In genomic region chr4:108798083-108798830, GRCm38 (mm10) we compare ENCODE assay signal across 9 mouse cellular contexts. TPM values are rescaled to one million over a fixed set of nuclear protein-coding genes. Genes with fewer than 3 reads are reported as not detected.
A peak's percentile ranks its signal among the peaks of the same experiment; 100 is the strongest.
DNase-seq lines count a peak whose midpoint lies in the region; ATAC-seq and TF ChIP-seq lines count a peak whose summit lies in the region.
"Had no signal": no experiment of that assay in that cellular context is flagged by ENCODE, and none has a peak within 500 bp of the region (broad histone marks: within the 10 kb centered on the region; RNA-seq: fewer than 3 reads in every experiment).

No protein-coding gene starts in this region.

- no peak overlapping the region for H3K4me3 ChIP-seq in midbrain, embryonic 10.5 days
- H3K4me3 ChIP-seq in midbrain, embryonic 15.5 days = no peak overlapping the region
- H3K4me3 ChIP-seq in midbrain, postnatal 0 days (ENCODE audit: low read depth, low read length) = no peak overlapping the region
- H3K4me3 ChIP-seq: embryonic facial prominence, embryonic 15.5 days had no signal

- H3K9ac ChIP-seq in midbrain, embryonic 15.5 days = no peak overlapping the region
- H3K9ac ChIP-seq in midbrain, postnatal 0 days (replicated peaks; ENCODE audit: low read length, poor library complexity, severe bottlenecking) = no peak overlapping the region
- H3K9ac ChIP-seq: embryonic facial prominence, embryonic 15.5 days had no signal

- no peak overlapping the region for H3K4me2 ChIP-seq in midbrain, embryonic 15.5 days
- no peak overlapping the region for H3K4me2 ChIP-seq in midbrain, postnatal 0 days (ENCODE audit: low read depth, low read length, poor library complexity, severe bottlenecking)
- H3K4me2 ChIP-seq: embryonic facial prominence, embryonic 15.5 days had no signal

- H3K4me1 ChIP-seq in midbrain, embryonic 10.5 days = no peaks in the 10 kb centered on the region
- H3K4me1 ChIP-seq in midbrain, embryonic 15.5 days = no peaks in the 10 kb centered on the region
- H3K4me1 ChIP-seq in midbrain, postnatal 0 days (ENCODE audit: insufficient read depth, low read length) = no peaks in the 10 kb centered on the region

- 56% methylated on average over 2 of the region's 2 CpGs for WGBS in midbrain, embryonic 10.5 days
- WGBS in midbrain, embryonic 15.5 days = 54% methylated on average over 2 of the region's 2 CpGs
- WGBS in midbrain, postnatal 0 days = 65% methylated on average over 2 of the region's 2 CpGs

- DNase-seq in midbrain, embryonic 10.5 days (ENCODE audit: low spot score) = peak; percentile 43
- DNase-seq in adrenal gland, adult 8-10 months = peak; percentile 47
- DNase-seq in embryo, embryonic 9.5 days (ENCODE audit: extremely low spot score) = peak; percentile 46
- peak; percentile 37 to 54 for DNase-seq in layer of hippocampus, postnatal 36 days
- DNase-seq in midbrain, postnatal 0 days (ENCODE audit: low spot score) = peak; percentile 67
- peak; percentile 89 for DNase-seq in testis, postnatal 10 days (ENCODE audit: low spot score)

- H3K27ac ChIP-seq in midbrain, embryonic 10.5 days (replicated peaks) = no peak overlapping the region
- no peak overlapping the region for H3K27ac ChIP-seq in midbrain, embryonic 15.5 days
- no peak overlapping the region for H3K27ac ChIP-seq in midbrain, postnatal 0 days (ENCODE audit: low read depth, low read length)
- H3K27ac ChIP-seq: embryonic facial prominence, embryonic 15.5 days had no signal

- H3K36me3 ChIP-seq in midbrain, embryonic 10.5 days = no peaks in the 10 kb centered on the region
- no peaks in the 10 kb centered on the region for H3K36me3 ChIP-seq in midbrain, embryonic 15.5 days (replicated peaks)
- no peaks in the 10 kb centered on the region for H3K36me3 ChIP-seq in midbrain, postnatal 0 days (ENCODE audit: insufficient read depth, low read length)
- H3K36me3 ChIP-seq: embryonic facial prominence, embryonic 15.5 days had no signal

- TF ChIP-seq CTCF in midbrain, postnatal 0 days (IDR thresholded peaks at IDR 0.05) = peak; percentile 76

- ATAC-seq in midbrain, embryonic 15.5 days (replicated peaks) = no peak
- ATAC-seq in hematopoietic stem cell, adult 5-6 weeks (replicated peaks in 1 of 2; ENCODE audit: insufficient read depth in 1 of 2, low FRiP score in 2 of 2, low TSS enrichment in 1 of 2, low read depth in 1 of 2, poor library complexity in 2 of 2, severe bottlenecking in 2 of 2) = peak; percentile 53 to 76; a peak in 1 of 4 replicates
- no peak for ATAC-seq in midbrain, postnatal 0 days (ENCODE audit: low FRiP score)

- H3K9me3 ChIP-seq in midbrain, embryonic 10.5 days (replicated peaks) = no peaks in the 10 kb centered on the region
- H3K9me3 ChIP-seq in midbrain, embryonic 15.5 days = no peaks in the 10 kb centered on the region
- H3K9me3 ChIP-seq in midbrain, postnatal 0 days (ENCODE audit: low read length) = no peaks in the 10 kb centered on the region
- H3K9me3 ChIP-seq: embryonic facial prominence, embryonic 15.5 days had no signal

- no peaks in the 10 kb centered on the region for H3K27me3 ChIP-seq in midbrain, embryonic 10.5 days (ENCODE audit: low read depth, poor library complexity, severe bottlenecking)
- no peaks in the 10 kb centered on the region for H3K27me3 ChIP-seq in midbrain, embryonic 15.5 days (replicated peaks)
- no peaks in the 10 kb centered on the region for H3K27me3 ChIP-seq in midbrain, postnatal 0 days (ENCODE audit: insufficient read depth, low read length)
- H3K27me3 ChIP-seq: embryonic facial prominence, embryonic 15.5 days had no signal

RNA-seq across cellular contexts. Expression of gene Zfyve9, which starts 17.7 kb away (rescaled TPM):
- polyA plus RNA-seq in midbrain, embryonic 10.5 days (2016; fragmentation: Nextera tagmentation; extraction: Ambion mirVana) = 3.9 and 4.5 TPM in 2 replicates
- 6.4 TPM in 2 replicates for polyA plus RNA-seq in midbrain, embryonic 15.5 days (2015; fragmentation: Nextera tagmentation; extraction: Ambion mirVana)
- total RNA-seq in adrenal gland, adult 8-10 months (2022) = 10 to 100 TPM; 29.0 to 35.6 (median 34.1) TPM
- total RNA-seq in hematopoietic stem cell, adult 5-6 weeks (2017) = 1.9 and 3.2 TPM in 2 replicates
- 10 to 100 TPM; 53.4 to 55.7 TPM for total RNA-seq in layer of hippocampus, postnatal 36 days (2021)
- total RNA-seq in midbrain, postnatal 0 days (2014; rRNA removed) = 29.9 and 36.0 TPM in 2 replicates
- 7.2 and 9.1 TPM in 2 replicates for polyA plus RNA-seq in midbrain, postnatal 0 days (2015; fragmentation: Nextera tagmentation; extraction: Ambion mirVana)

RNA-seq across cellular contexts. Expression of gene Btf3l4, which starts 35.2 kb away (rescaled TPM):
- 213 and 242 TPM in 2 replicates for polyA plus RNA-seq in midbrain, embryonic 10.5 days (2016; fragmentation: Nextera tagmentation; extraction: Ambion mirVana)
- 167 and 179 TPM in 2 replicates for polyA plus RNA-seq in midbrain, embryonic 15.5 days (2015; fragmentation: Nextera tagmentation; extraction: Ambion mirVana)
- 100 to 1,000 TPM; 127 to 133 (median 131) TPM for total RNA-seq in adrenal gland, adult 8-10 months (2022)
- total RNA-seq in hematopoietic stem cell, adult 5-6 weeks (2017) = 86.5 and 89.5 TPM in 2 replicates
- total RNA-seq in layer of hippocampus, postnatal 36 days (2021) = 10 to 100 TPM; 79.0 to 83.1 TPM
- 101 and 137 TPM in 2 replicates for total RNA-seq in midbrain, postnatal 0 days (2014; rRNA removed)
- 156 and 164 TPM in 2 replicates for polyA plus RNA-seq in midbrain, postnatal 0 days (2015; fragmentation: Nextera tagmentation; extraction: Ambion mirVana)

RNA-seq across cellular contexts. Expression of gene Txndc12, which starts 36.1 kb away (rescaled TPM):
- polyA plus RNA-seq in midbrain, embryonic 10.5 days (2016; fragmentation: Nextera tagmentation; extraction: Ambion mirVana) = 93.5 and 102 TPM in 2 replicates
- 63.8 and 67.4 TPM in 2 replicates for polyA plus RNA-seq in midbrain, embryonic 15.5 days (2015; fragmentation: Nextera tagmentation; extraction: Ambion mirVana)
- total RNA-seq in adrenal gland, adult 8-10 months (2022) = 10 to 100 TPM; 62.5 to 76.1 (median 70.7) TPM
- 60.1 and 72.5 TPM in 2 replicates for total RNA-seq in hematopoietic stem cell, adult 5-6 weeks (2017)
- 10 to 100 TPM; 32.9 to 35.6 TPM for total RNA-seq in layer of hippocampus, postnatal 36 days (2021)
- 36.1 and 48.5 TPM in 2 replicates for total RNA-seq in midbrain, postnatal 0 days (2014; rRNA removed)
- polyA plus RNA-seq in midbrain, postnatal 0 days (2015; fragmentation: Nextera tagmentation; extraction: Ambion mirVana) = 59.7 and 61.0 TPM in 2 replicates

RNA-seq across cellular contexts. Expression of gene Kti12, which starts 49.3 kb away (rescaled TPM):
- 53.4 and 62.2 TPM in 2 replicates for polyA plus RNA-seq in midbrain, embryonic 10.5 days (2016; fragmentation: Nextera tagmentation; extraction: Ambion mirVana)
- polyA plus RNA-seq in midbrain, embryonic 15.5 days (2015; fragmentation: Nextera tagmentation; extraction: Ambion mirVana) = 24.1 and 24.4 TPM in 2 replicates
- 10 to 100 TPM; 30.5 to 36.2 (median 31.8) TPM for total RNA-seq in adrenal gland, adult 8-10 months (2022)
- 32.9 and 35.3 TPM in 2 replicates for total RNA-seq in hematopoietic stem cell, adult 5-6 weeks (2017)
- 10 to 100 TPM; 18.2 to 21.4 TPM for total RNA-seq in layer of hippocampus, postnatal 36 days (2021)
- total RNA-seq in midbrain, postnatal 0 days (2014; rRNA removed) = 24.0 and 34.4 TPM in 2 replicates
- polyA plus RNA-seq in midbrain, postnatal 0 days (2015; fragmentation: Nextera tagmentation; extraction: Ambion mirVana) = 21.2 and 22.3 TPM in 2 replicates

RNA-seq across cellular contexts. Expression of gene A730015C16Rik, which starts 50.2 kb away (rescaled TPM):
- 1.5 and 1.8 TPM in 2 replicates for polyA plus RNA-seq in midbrain, embryonic 10.5 days (2016; fragmentation: Nextera tagmentation; extraction: Ambion mirVana)
- 1.3 and 1.9 TPM in 2 replicates for polyA plus RNA-seq in midbrain, embryonic 15.5 days (2015; fragmentation: Nextera tagmentation; extraction: Ambion mirVana)
- total RNA-seq in adrenal gland, adult 8-10 months (2022) = not detected
- 0.38 and 2.0 TPM in 2 replicates for total RNA-seq in hematopoietic stem cell, adult 5-6 weeks (2017)
- not detected for total RNA-seq in layer of hippocampus, postnatal 36 days (2021)
- total RNA-seq in midbrain, postnatal 0 days (2014; rRNA removed) = 1.3 TPM in 1 of 2 replicates, not detected in the other
- polyA plus RNA-seq in midbrain, postnatal 0 days (2015; fragmentation: Nextera tagmentation; extraction: Ambion mirVana) = 0.83 and 1.1 TPM in 2 replicates

Comparison
In these comparisons a context has a peak if more than half of its experiments do, and no peak if none do; other contexts are left out.
1. ATAC-seq: peak in hematopoietic stem cell, adult 5-6 weeks (2 of 2); none in midbrain, embryonic 15.5 days (single experiment) and midbrain, postnatal 0 days (single experiment).
2. Peak in every context shown above with its lines, with median percentiles within 50 percentile points of each other: DNase-seq.